Mouse (Mus musculus) E14TG2a.4 (cell line): Measurements from ENCODE around the gene Pkp4.

Source experiments
- H3K27me3 ChIP-seq: 2 replicates; pipeline ENCODE4 v1.6.1; 2014; ENCODE audit warnings: low read length, control low read depth; ENCODE audit not compliant: insufficient read depth
- H3K36me3 ChIP-seq: 2 replicates; pipeline ENCODE4 v1.6.1; 2014; ENCODE audit warnings: low read length, control low read depth; ENCODE audit not compliant: insufficient read depth
- H3K4me1 ChIP-seq: replicated peaks from 2 replicates; pipeline ENCODE4 v1.6.1; 2014; ENCODE audit warnings: low read depth, low read length, control low read depth
- H3K4me3 ChIP-seq: replicated peaks from 2 replicates; pipeline ENCODE4 v1.5.1; 2014; ENCODE audit warnings: mild to moderate bottlenecking, low read length
- H3K9me3 ChIP-seq: 2 replicates; pipeline ENCODE4 v1.6.1; 2014; ENCODE audit warnings: low read length, control low read depth
- CTCF ChIP-seq: conservative IDR thresholded peaks from 2 replicates; pipeline ENCODE4 v1.5.1; 2014; ENCODE audit warnings: low read length
- NANOG ChIP-seq: IDR thresholded peaks from 2 replicates; pipeline ENCODE4 v1.6.1; 2014; ENCODE audit warnings: borderline replicate concordance, low read length, mixed read lengths
- POU5F1 ChIP-seq: IDR thresholded peaks from 2 replicates; pipeline ENCODE4 v1.6.1; 2014; ENCODE audit warnings: low read length, borderline replicate concordance

Pkp4 gene

DNA sequence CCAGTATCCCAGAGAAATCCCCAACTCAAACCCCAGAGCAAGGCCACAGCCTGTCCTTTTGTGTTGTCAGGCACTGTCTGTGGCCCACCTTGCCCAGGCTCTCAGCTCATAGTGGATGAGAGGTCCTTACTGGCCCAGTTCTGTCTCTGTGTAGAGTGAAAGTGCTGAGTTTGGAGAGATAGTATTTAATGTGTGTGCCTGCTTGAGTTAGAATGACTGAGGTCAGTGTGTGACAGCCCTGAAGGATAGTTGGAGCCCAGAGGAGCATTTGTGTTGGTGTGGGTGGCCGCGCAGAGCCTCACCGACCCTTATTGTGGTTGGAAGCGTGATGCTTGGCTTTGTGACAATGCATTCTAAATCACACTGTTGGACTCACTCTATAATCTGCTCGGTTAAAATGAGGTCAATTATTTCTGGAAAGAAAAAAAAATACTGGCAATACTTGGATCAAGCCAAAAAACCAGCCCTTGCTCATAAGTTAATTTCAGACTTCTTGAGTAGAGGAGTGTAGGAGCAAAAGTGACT is 29.1 kb downstream of the Pkp4 start:
- Histone ChIP-seq H3K27me3 (no peaks in the 10 kb centered on the region), H3K4me3 (no peak overlapping the region), H3K4me1 (peaks cover 44% of the 10 kb centered on the region), H3K9me3 (no peaks in the 10 kb centered on the region), H3K36me3 (peaks cover 57% of the 10 kb centered on the region)
- TF ChIP-seq NANOG: no peak
- no peak for TF ChIP-seq POU5F1
- TF ChIP-seq CTCF: no peak

GRCm38 (mm10) chr2:59190186-59190585 is 29.5 kb downstream of the Pkp4 start:
- no peaks in the 10 kb centered on the region for H3K27me3 ChIP-seq
- TF ChIP-seq CTCF (no peak), POU5F1 (no peak), NANOG (no peak)
- no peak overlapping the region for H3K4me3 ChIP-seq
- H3K9me3 ChIP-seq: no peaks in the 10 kb centered on the region
- peaks cover 57% of the 10 kb centered on the region for H3K36me3 ChIP-seq
- H3K4me1 ChIP-seq: peaks cover 44% of the 10 kb centered on the region

- Histone ChIP-seq H3K4me3 (no peak overlapping the region), H3K36me3 (peaks cover 57% of the 10 kb centered on the region), H3K9me3 (no peaks in the 10 kb centered on the region), H3K4me1 (peaks cover 48% of the 10 kb centered on the region), H3K27me3 (no peaks in the 10 kb centered on the region)
- TF ChIP-seq CTCF (no peak), POU5F1 (no peak), NANOG (no peak)
These were observed 30.8 kb downstream of the Pkp4 start for GRCm38 (mm10) chr2:59191466-59191865.

GRCm38 (mm10) chr2:59193117-59193516 is 32.5 kb downstream of the Pkp4 start:
- Histone ChIP-seq H3K4me3 (no peak overlapping the region), H3K9me3 (no peaks in the 10 kb centered on the region), H3K4me1 (peaks cover 52% of the 10 kb centered on the region), H3K27me3 (no peaks in the 10 kb centered on the region), H3K36me3 (peaks cover 47% of the 10 kb centered on the region)
- TF ChIP-seq CTCF (no peak), NANOG (no peak), POU5F1 (no peak)

DNA sequence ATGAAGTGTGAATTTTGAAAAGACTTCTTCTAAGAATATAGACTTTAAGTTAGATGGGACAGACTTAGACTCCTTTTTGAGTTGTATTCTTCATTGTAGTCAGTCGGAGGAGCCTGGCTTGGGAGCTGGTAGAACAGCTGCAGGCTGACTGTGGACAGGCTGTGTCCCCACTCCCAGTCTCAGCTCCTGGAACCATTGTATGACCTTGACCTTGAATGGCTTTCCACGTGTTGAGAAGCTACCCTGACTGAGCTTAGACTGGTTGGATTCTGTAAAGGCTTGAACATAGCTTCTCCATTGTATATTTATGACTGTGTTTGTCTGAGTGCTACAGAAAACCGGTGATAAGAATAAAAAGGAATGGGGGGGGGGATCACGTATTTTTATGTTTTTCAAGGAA is 36.5 kb downstream of the Pkp4 start:
- H3K4me3 ChIP-seq: no peak overlapping the region
- TF ChIP-seq POU5F1 (no peak), NANOG (no peak), CTCF (no peak)
- H3K36me3 ChIP-seq: peaks cover 23% of the 10 kb centered on the region
- H3K9me3 ChIP-seq: no peaks in the 10 kb centered on the region
- H3K27me3 ChIP-seq: no peaks in the 10 kb centered on the region
- peaks cover 66% of the 10 kb centered on the region for H3K4me1 ChIP-seq

DNA sequence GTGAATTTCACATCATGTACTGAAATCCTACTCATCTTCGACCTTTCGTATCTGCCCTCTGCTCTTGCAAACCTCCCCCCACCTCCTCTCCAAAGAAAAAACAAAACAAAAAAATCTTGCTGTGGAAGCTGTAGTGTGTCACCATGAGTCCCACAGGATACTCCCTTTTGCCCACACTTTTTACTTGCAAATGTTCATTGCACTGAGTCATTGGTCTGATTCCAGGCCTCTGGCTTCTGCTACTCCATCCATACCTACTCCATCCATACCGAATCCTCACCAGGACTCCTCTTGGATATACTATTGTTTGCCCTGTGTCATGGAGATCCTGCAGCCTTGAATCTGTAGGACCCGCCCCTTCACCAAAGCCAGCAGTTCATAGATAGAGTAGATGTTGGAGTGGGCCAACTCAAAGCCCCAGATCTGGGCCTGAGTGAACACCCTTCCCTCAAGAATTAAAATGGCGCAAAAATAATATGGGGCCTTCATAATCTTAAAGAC is 38.9 kb downstream of the Pkp4 start:
- no peaks in the 10 kb centered on the region for H3K9me3 ChIP-seq
- peaks cover 21% of the 10 kb centered on the region; the same call in 1 of the 2 replicates for H3K36me3 ChIP-seq
- no peaks in the 10 kb centered on the region for H3K27me3 ChIP-seq
- no peak for TF ChIP-seq POU5F1
- TF ChIP-seq NANOG: no peak
- TF ChIP-seq CTCF: no peak
- H3K4me1 ChIP-seq: peaks cover 79% of the 10 kb centered on the region
- no peak overlapping the region for H3K4me3 ChIP-seq

GRCm38 (mm10) chr2:59200511-59200910 is 39.9 kb downstream of the Pkp4 start:
- Histone ChIP-seq H3K36me3 (peaks cover 27% of the 10 kb centered on the region; the same call in 1 of the 2 replicates), H3K4me1 (peaks cover 74% of the 10 kb centered on the region), H3K27me3 (no peaks in the 10 kb centered on the region), H3K4me3 (no peak overlapping the region), H3K9me3 (no peaks in the 10 kb centered on the region)
- TF ChIP-seq CTCF: no peak
- TF ChIP-seq POU5F1: no peak
- TF ChIP-seq NANOG: no peak

- Histone ChIP-seq H3K27me3 (no peaks in the 10 kb centered on the region), H3K36me3 (peaks cover 27% of the 10 kb centered on the region; the same call in 1 of the 2 replicates)
- TF ChIP-seq POU5F1 (no peak), CTCF (no peak), NANOG (no peak)
These were observed 42.3 kb downstream of the Pkp4 start for GRCm38 (mm10) chr2:59202930-59203329.

GRCm38 (mm10) chr2:59203627-59204425 is 43.2 kb downstream of the Pkp4 start:
- Histone ChIP-seq H3K27me3 (no peaks in the 10 kb centered on the region), H3K4me1 (peaks cover 52% of the 10 kb centered on the region), H3K4me3 (no peak overlapping the region), H3K9me3 (no peaks in the 10 kb centered on the region), H3K36me3 (peaks cover 27% of the 10 kb centered on the region; the same call in 1 of the 2 replicates)
- TF ChIP-seq POU5F1 (no peak), NANOG (no peak), CTCF (no peak)

More at GRCm38 (mm10) chr2:59202930-59203329, 42.3 kb downstream of the Pkp4 start:
- Histone ChIP-seq H3K4me3 (no peak overlapping the region), H3K4me1 (peaks cover 57% of the 10 kb centered on the region), H3K9me3 (no peaks in the 10 kb centered on the region)
